Mouse (Mus musculus) neutrophil, adult 5-6 weeks (primary cell): ENCODE data around the gene Anapc4. TPM values are rescaled to one million over a fixed set of nuclear protein-coding genes. Genes with fewer than 3 reads are reported as not detected.

ENCODE experiments used
- total RNA-seq: library from RNA; stranded (forward); fragments of 200-1000 nt; gene quantifications from 2 replicates; pipeline ENCODE4 v1.2.3, GENCODE M21; 2017

Gene Anapc4
- total RNA-seq, 1 experiment from 2014 or later, result 106 TPM

Other genes with a start within 250 kb of the Anapc4 start
- gene Sepsecs, start 164.3 kb upstream of the Anapc4 start, total RNA-seq, result 12.7 and 13.6 TPM in 2 replicates
- gene Pi4k2b, start 92.4 kb upstream of the Anapc4 start, total RNA-seq, result 6.3 and 12.8 TPM in 2 replicates
- 16.5 and 17.8 TPM in 2 replicates for gene Zcchc4, start 58.6 kb upstream of the Anapc4 start, total RNA-seq
- 0.23 and 0.25 TPM in 2 replicates for gene Slc34a2, start 204.1 kb downstream of the Anapc4 start, total RNA-seq